Mouse (Mus musculus) liver, embryonic 14.5 days (tissue): ENCODE measurements around the gene E130208F15Rik.

Experiments used
- CTCF ChIP-seq: IDR thresholded peaks from 2 replicates; pipeline ENCODE4 v1.5.1; 2016; ENCODE audit warnings: antibody characterized with exemption, low read depth, control low read depth
- EP300 ChIP-seq: IDR thresholded peaks from 2 replicates; pipeline ENCODE4 v1.6.1; 2016; ENCODE audit warnings: antibody characterized with exemption, low read depth

- TF ChIP-seq CTCF (no peak; the same call in 1 of the 2 replicates), EP300 (no peak)
Measured at GRCm38 (mm10) chr7:30308076-30309005, 13.2 kb upstream of the E130208F15Rik start, which contains the start of gene Alkbh6.
